Mouse (Mus musculus): ENCODE results near the gene Slc1a1.

The Slc1a1 gene

DNA sequence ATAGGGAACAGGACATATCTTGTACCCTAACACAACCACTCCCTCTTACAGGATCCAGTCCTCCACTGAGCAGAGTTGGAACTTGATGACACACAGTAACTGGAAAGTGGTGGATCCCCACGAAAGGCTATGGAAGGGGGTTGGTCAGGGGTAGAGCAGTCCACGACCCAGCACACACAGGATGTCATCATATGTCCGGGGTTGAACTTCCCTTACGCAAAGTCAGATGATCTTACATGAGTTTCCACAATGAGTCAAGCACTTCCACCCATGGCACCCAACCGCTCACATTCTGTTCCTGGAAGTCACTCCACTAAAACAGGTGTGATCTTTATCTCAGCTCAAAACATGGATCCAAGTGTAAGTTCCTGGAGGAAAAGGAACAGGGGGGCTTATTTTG lies 83.0 kb downstream of the Slc1a1 start:
- no peak for DNase-seq

DNA sequence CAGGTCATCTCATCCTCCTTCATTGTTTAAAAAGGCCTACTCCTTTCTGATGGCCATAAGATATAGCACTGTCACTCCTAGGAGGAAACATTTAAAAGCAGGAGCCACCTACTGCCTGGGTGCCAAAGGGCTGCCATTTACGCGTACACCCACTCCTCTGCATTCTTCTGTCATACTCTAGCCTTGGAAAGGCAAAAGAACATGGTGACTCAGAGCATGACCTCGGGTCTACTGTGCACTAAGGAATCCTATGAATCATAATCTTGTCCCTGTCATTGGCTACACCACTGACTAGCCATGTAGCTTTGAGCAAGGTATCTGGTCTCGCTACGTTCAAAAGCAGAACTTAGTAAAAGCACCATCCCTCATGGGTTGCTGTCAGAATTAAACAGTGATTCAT lies 91.5 kb downstream of the Slc1a1 start:
- DNase-seq, result no peak

DNA sequence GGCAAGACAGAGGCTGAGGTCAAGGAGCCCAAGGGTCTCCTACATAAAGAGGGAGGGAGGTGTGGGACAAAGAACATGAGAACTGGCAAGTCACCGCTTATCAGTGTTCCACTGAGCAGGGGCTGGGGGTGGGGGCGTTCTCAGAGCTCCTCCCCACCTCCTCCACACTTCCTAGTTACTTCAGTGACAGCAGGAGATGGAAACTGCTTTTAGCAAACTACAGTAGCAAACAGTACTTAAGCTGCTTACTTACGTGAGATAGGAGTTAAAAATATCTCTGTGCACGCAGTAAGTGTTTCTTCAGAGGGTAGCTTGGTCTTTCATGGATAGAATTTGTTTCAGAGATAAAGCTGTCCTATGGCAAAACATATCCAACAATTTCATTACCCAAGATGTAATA lies 92.5 kb downstream of the Slc1a1 start:
- no peak for DNase-seq

DNA sequence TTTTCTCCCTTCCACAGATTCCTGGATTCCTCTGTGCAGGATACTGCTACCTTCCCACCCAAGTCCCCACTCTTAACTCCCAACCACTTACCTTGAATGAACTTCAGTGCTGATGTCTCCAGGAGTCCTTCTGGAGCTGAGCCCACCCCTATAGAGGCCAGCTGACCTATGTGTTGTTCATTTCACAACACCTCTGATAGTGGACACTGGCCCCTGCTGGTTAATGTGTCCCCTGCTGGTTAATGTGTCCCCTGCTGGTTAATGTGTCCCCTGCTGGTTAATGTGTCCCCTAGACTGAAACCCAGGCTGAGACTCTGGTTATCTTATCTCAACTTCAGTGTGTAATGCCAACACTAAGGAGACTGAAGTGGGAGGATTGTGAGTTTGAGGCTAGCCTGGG lies 94.2 kb downstream of the Slc1a1 start:
- no peak for DNase-seq

DNA sequence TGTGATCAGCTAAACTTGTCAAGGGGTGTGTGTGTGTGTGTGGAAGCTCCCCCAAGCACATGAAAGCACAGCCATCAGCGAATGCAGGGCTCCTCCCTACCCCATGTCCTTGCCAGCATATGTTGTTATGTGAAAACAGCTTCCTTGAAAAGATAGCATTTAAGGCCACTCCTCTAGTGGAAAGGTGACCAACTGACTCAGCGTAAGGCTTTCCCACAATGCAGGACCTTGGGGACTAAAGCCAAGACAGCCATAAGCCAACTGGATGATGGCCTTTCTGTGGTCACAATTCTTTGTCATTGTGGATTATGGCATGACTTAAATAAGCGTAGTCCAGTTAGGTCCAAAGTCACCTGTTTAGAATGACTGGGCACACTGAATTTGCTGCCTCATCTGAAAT lies 100.0 kb downstream of the Slc1a1 start:
- DNase-seq, result no peak

DNA sequence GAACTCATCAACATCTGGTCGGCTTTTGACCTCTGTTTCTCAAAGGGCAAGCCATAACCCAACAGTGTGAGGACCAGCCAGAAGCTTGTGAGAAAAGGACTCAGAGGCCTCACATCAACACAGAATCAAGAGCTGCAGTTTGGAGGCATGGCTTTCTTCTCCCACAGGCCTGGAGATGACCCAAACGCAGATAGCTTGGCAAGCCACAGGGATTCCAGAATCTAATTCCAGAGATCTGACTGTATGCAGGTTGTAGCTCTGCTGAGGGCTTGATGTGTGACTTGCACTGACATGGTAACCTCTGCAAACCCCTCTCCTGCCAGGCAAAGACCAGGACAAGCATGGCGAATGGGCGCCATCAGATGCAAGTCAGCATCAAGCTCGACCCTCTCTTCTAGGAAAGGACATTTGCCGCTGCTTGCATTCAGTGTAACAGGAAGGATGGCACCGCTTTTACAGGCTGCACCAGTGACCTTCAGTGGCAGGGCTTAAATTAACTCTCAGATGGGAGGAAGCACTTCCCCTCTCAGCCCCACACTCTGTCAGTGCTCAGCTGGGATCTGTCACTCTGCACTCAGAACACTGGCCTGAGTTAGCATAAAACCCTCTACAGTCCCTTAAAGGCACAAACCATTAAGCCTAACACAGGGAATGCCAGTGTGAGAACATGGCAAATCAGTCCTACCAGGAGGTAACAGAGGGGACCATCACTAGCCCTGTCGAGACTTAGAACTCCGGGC lies 105.5 kb downstream of the Slc1a1 start:
- DNase-seq, result no peak

DNA sequence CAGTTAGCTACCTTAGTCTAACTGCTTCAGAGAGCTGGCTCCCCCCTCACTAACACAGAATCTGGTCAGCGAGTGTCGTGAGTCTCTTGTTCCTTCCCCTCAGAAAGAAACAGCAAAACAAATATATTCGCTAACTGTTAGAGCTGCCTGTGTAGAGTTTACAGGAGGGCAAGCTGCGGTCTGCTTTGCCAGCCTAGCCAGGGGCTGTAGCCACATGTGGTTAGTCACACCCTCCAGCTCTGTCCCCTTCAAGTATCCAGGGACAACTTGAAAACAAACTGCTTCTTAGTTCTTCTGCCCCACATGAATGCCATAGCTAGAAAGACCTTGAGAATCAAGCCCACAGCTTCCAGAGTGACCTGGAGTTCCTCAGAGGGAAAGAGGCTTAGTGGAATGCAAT lies 106.4 kb downstream of the Slc1a1 start:
- no peak for DNase-seq

DNA sequence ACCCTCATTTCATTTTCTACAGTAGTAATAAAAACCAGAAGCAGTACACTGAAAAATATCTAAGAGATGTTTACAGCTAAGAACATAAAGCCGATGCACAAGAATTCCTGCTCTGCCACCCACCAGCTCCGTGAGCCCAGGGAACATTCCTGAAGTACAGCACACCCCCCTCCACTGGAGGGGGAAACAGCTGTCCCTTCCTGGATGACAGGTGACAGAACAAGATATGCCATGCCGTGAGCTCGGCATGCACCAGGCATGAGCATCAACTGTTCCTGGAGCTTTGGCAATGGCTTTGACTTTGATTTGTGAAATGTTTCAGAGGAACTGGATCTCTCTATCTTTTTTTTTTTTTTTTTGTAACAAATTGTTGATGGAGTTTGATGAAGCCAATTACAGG lies 111.9 kb downstream of the Slc1a1 start:
- no peak for DNase-seq

DNA sequence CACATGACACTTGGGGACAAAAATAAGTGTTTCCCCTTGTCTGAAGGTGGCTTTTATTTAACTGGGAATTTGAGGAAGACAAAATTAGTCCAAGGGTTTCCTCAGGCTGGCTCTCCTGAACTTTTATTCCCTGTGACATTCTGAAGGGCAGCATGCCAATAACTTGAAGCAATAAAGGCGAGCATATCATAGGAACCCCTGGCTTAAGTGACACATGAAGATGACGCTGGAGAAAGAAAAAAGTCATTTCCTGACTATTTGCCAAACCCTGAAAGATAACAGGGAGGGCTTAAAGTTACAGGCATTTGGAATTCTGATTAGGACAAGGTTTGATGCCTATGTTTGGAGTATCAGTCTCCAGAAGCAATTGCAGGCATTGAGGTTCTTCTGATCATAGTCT lies 112.5 kb downstream of the Slc1a1 start:
- DNase-seq, result no peak

DNA sequence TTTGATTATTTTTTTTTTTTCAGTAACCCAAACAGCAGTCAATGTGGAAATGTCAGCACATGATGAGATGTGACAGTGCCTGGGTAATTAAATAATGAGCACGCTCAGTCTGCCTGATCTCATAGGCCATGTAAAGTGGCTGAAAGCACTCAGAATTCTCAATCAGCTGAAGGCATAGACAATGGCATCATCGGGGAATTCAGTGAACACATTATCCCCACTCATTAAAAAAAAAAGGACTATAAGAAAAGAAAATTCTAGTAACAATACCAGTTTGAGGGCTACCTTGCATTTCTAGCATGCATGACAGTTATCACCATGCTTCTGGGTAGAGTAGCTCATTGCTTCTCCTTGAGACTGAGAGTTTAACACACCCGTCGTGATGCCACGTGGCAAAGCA lies 116.4 kb downstream of the Slc1a1 start:
- no peak for DNase-seq

DNA sequence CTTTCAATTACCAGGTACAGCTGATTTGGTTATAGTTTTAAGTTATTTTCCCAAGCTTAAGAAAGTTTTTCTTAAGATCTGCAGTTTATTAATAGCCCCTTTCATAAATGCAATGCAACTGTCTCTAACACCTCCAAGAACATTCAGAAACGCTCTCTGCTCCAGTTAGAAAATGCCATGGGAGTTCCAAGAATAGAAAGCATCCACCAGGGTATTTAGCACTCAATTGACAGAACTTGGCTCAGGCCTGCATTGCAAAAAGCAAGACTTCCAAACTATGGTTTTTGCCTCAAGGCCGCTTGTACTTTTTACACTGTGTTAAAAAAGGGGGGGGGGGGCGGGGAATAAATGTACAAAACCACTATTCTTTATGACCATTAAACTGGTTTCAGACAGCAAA lies 128.3 kb downstream of the Slc1a1 start:
- no peak for DNase-seq

DNA sequence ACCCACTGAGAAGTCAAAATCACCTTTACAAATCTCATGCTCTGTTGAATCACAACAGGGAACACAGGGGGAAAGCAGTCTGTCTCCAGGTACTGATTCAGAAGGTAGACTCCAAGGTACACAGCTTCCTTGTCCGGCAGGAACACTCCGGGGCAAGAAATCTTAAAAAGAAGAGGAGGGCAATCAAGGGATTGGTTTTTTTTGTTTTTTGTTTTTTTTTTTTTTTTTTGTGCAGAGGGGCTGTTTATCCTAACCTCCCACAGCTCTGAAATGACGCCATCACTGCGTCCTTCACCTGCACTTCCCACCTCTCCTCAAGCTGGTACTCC lies 128.6 kb downstream of the Slc1a1 start:
- no peak for DNase-seq

All from cerebellum, adult 8-10 months (tissue).